Mouse (Mus musculus) E14TG2a.4 (cell line): ENCODE results near the gene Mcoln3.

Source experiments
- CTCF ChIP-seq: conservative IDR thresholded peaks from 2 replicates; pipeline ENCODE4 v1.5.1; 2014; ENCODE audit warnings: low read length
- NANOG ChIP-seq: IDR thresholded peaks from 2 replicates; pipeline ENCODE4 v1.6.1; 2014; ENCODE audit warnings: borderline replicate concordance, low read length, mixed read lengths
- POU5F1 ChIP-seq: IDR thresholded peaks from 2 replicates; pipeline ENCODE4 v1.6.1; 2014; ENCODE audit warnings: low read length, borderline replicate concordance

- TF ChIP-seq CTCF (no peak), NANOG (no peak), POU5F1 (no peak)
Measured at GRCm38 (mm10) chr3:146107921-146108571, 9.2 kb upstream of the Mcoln3 start, which contains the start of gene Wdr63.
